Mouse (Mus musculus) heart, adult 2 months (tissue): ENCODE data around the gene Wwox.

ENCODE experiments used
- CTCF ChIP-seq: fragments of 200-600 bp; IDR thresholded peaks from 2 replicates; pipeline ENCODE4 v1.8.1; 2022; ENCODE audit warnings: antibody characterized with exemption, mild to moderate bottlenecking, moderate library complexity
- EP300 ChIP-seq: fragments of 200-500 bp; IDR thresholded peaks from 2 replicates; pipeline ENCODE4 v1.6.1; 2011; ENCODE audit warnings: low read depth, low read length, control low read depth; ENCODE audit not compliant: insufficient read depth
- POLR2A ChIP-seq: fragments of 200-500 bp; IDR thresholded peaks from 2 replicates; pipeline ENCODE4 v1.6.1; 2011; ENCODE audit warnings: mild to moderate bottlenecking, low read depth, low read length, control low read depth; ENCODE audit not compliant: insufficient read depth

DNA sequence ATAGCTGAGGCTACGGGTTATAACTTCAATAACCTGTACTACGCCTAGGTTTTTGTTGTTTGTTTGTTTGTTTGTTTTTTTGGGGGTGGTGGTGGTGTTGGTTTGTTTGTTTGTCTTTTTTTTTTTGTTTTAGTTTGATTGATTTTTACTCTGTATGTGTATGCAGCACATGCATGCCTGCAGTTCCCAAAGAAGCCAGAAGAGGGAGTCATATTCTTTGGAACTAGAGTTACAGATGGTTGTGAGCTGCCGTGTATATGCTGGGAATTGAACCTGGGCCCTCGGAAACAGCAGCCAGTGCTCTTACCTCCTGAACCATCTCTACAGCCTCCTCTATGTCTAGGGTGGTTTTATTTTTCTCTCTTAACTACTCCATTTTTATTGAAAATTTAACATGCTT, 689.9 kb downstream of the Wwox start:
- no peak for TF ChIP-seq EP300
- TF ChIP-seq CTCF: peak; percentile 36
- TF ChIP-seq POLR2A: no peak
